Mouse (Mus musculus): Measurements from ENCODE around the gene Trub2.

Gene Trub2

DNA sequence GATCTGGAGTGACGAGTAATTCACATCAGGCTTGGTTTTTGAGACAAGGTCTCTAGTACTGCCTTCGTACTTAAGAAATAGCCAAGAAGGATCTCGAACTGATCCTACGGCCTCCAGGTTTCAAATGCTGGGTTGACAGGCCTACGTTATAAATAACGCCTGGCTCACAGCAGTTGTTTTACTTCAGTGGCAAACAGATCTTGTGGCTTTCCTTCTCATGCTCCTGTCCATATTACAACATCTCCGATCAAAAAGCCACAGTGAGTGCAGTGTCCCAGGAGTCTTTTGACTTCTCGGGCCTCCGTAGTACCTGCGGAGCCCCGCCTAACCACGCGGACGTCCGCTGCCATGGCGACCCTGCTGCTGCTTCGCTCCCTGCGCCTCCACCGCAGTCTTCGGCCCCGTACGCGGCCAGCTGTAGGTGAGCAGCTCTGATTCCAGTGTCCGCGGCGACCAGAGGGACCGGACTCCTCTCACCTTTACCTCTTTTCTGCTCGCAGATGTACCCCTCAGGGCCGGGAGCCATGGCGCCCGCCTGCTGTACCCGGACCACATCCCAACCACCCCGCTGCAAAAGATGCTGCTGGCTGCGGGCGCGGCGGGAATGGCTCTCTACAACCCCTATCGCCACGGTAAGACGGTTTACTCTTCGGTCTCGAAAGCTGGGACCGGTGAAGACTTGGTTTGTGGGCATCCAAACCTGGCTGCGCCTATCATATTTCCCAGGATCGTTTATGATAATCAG lies at the start of gene Trub2:
Gene Trub2 (minus strand): TSS at position 566 of the 745 bp plus-strand sequence.
- no peak for DNase-seq (ENCODE audit: extremely low spot score, low read depth, low spot score)

DNA sequence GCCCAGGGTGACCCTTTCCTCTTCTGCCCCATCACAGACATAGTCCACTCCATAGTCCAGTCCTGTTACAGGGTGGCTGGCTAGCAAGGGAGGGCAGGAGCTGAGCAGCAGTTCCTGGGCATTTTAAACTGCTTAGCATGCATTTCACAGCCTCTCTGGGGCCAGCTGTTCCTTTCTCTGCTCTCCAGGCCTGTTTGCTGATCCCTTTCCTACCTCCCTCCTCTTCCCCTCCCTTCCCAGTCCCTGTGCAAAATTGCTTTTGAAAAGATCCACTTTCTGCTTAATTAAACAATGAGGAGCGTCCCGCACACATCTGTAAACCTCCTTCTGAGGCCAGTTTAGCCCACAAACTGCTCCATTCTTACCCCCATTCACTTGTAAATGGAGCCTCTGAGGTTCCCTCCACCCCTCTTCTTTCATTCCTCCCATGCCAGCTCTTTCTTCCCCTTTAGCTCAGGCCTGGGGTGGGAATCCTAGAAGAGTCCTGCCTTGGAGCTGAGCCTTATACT lies 47.1 kb upstream of the Trub2 start:
- no peak for DNase-seq (ENCODE audit: extremely low spot score, low read depth, low spot score)

DNA sequence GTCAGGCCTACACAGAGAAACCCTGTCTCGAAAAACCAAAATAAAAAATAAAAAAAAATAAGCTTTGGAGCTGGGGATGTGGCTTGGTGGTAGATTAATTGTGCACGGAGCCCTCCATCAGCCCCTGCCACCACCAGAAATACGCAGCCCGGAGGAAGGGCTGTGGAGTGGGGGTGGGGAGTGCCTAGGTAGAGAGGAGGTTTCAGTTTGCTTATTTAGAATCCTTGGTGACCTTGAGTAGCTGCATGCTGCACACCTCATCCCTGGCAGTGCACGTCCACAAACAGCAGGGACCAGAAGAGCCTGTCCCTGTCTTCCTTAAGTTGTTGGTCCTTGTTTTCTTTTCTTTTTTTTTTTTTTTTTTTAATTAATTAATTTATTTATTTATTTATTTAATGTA lies 45.5 kb upstream of the Trub2 start:
- DNase-seq (ENCODE audit: extremely low spot score, low read depth, low spot score), result no peak

DNA sequence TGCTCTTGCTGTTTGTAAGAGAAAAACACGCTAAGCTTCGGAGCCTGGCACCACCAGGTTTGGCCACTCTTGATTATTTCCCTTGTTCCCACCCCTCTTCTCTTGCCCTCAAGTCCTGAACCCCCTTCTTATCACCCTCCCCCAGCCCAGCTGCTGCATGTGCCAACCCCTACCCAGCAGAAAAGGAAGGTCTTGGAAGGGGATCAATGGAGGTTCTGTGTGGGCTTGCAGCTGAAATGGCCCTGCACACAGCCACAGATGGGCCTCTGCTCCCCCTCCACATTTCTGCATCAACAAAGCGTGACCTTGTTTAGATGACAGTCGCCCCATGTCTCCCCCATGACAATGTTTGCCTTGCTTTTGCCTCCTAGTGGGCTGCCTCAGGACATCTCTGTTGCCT lies 42.8 kb upstream of the Trub2 start:
- no peak for DNase-seq (ENCODE audit: extremely low spot score, low read depth, low spot score)

DNA sequence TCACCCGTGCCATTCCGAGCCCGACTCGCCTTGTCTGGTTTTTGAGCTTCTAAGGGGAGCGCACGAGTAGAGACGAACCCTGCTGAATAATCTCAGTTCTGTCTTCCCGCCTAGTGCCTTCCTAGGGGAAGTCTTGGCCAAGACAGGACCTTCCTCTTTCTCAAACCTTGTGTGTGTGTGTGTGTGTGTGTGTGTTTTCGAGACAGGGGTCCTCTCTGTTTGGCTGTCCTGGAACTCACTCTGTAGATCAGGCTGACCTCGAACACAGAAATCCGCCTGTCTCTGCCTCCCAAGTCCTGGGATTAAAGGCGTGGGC lies 39.4 kb upstream of the Trub2 start:
- no peak for DNase-seq (ENCODE audit: extremely low spot score, low read depth, low spot score)

DNA sequence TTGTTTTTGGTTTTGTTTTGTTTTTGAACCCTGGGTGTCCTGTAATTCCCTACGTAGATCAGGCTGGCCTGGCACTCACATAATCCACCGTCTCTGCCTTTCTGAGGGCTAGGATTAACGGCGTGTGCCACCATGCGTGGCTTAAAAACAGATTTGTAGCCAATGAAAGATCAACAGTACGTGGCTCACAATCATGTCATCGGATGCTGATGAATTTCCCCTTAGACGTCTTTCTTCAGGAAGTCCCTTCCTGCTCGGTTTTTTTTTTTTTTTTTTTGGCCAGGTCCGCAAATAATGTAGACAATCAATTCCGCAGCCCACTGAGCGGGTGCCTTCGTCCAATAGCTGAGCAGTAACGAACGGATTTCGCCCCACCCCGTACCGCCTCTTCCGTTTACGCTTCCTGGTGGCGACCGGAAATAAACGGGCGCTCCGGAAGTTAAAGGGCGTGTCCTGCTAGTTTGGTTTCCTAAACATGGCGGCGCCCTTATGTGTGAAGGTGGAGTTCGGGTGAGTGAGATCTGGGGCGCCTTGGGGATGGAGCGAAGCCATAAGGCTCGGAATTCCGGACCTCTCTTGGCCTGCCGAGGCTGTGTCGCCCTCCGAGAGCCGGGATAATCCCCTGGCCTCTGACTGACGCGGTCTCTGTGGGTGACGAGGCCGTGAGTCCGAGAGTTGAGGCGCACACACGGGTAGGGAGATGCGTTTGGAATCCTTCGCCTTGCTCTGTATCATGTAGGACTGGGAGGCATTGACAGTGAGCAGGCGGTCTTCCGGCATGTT lies 38.8 kb upstream of the Trub2 start:
- DNase-seq (ENCODE audit: extremely low spot score, low read depth, low spot score), result peak; percentile 85

DNA sequence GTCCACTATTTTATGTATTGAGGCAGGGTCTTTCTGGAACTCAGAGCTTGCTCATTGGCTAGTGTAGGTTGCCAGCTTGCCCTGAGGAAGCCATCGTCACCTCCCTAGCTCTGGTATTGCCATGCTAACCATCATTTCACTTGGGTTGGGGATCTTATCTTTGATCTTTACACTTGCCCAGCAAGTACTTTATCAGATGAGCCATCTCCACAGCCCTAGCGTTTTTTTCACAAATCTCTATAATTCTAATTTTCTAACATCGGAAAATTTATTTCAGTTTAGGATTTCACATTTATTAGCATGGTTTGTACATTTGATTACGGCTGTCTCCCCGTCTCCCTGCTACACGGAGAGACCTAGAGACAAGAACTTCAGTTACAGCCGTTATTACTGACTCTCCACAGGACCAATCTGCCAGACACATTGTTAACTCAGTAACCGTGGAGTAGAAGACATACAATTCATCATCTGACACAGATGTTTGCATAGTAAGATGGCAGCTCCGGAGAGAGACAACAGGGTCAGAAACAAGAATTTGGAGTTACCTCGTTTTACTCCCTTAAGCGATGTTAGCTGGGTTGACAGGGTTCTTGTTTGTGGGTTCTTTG lies 38.1 kb upstream of the Trub2 start:
- DNase-seq (ENCODE audit: extremely low spot score, low read depth, low spot score), result no peak

DNA sequence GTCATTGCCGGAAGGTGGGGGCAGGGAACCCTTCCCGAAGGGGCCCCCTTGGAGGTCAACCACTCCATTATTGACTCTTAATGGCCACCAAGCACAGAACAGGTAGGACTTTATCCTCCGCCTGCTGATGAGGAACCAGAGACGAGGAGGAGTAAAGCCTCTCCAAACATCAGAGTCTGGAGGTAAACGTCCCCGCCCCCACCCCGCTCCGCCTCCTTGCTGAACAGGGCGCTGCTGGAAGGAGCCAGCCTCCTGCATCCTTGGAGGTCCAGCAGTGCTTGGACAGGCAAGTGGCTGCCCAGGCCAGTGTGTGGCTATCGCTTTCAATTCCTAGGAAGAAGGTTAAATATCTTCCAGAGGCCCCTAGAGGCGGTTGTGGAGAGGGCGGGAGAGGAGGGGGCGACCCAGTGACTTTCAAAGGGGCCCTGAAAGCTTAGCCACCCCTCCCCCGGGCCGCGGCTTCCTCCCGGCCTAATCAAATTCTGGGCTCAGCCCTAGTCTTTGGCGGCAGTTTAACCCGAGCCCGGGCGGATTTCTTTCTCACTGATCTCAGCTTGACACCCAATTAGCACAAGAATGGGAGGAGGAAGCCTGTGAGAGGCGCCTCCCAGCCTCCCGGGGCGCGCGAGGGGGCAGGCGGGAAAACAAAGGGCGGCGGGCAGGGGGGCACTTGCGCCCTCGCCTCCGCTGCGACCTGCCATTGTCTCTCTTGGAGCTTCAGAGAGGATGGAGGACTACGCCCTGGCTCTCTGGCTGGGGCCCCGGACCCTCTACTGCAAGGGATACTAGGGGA lies 31.9 kb upstream of the Trub2 start, which contains the start of gene Urm1:
Gene Urm1 (plus strand): TSS at position 51 of the 793 bp plus-strand sequence.
- DNase-seq (ENCODE audit: extremely low spot score, low read depth, low spot score), result no peak

DNA sequence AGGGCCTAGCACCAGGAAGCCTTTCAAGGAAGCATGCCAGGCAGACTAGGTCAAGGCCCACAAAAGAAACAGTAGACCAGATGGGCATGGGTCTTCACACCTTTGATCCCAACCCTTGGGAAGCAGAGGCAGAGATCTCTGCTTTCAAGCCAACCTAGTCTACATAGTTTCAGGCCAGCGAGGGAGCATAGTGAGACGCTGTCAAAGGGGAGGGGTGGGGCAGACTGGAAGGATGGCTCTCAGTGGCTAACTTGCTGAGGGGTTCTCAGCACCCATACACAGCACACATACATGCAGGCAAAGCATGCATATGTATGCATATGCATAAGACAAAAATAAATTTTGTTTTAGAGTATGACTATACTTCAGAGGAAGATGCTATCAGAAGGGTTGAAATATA lies 31.1 kb upstream of the Trub2 start:
- no peak for DNase-seq (ENCODE audit: extremely low spot score, low read depth, low spot score)

DNA sequence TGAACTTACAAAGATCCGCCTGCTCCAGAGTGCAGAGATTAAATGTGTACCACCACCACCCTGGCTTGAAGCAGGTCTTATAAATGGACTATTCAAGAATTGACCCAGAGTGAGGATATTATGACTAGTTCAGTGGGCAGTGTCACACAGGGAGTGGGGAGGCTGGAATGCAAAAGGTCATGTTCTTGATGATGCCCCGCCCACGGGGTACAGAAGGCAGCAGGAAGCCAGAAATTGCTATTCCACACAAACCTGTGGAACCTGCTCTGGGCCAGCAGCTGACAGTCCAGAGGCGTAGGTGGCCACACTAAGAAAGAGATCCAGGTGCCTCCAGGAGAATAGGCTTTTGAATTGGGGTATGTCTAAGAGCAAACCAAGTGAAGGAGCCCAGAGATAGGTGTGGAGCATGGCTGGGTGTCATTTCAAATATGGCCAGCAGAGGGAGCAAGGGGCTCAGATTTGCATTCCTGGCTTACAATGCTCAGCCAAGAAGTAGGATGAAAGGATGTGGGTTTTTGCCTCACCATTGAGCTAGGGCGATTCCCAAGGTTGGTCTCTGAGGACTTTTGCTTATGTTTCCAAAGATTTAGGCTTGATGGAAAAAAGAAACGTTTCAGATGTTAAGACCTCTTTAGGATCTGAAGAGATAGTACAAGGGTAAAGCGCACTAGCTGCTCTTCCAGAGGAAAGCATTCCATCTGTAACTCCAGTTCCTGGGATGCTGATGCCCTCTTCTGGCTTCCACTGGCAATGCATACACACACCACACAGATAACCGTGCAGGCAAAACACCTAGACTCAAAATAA lies 29.3 kb upstream of the Trub2 start:
- peak; percentile 94 for DNase-seq (ENCODE audit: extremely low spot score, low read depth, low spot score)

DNA sequence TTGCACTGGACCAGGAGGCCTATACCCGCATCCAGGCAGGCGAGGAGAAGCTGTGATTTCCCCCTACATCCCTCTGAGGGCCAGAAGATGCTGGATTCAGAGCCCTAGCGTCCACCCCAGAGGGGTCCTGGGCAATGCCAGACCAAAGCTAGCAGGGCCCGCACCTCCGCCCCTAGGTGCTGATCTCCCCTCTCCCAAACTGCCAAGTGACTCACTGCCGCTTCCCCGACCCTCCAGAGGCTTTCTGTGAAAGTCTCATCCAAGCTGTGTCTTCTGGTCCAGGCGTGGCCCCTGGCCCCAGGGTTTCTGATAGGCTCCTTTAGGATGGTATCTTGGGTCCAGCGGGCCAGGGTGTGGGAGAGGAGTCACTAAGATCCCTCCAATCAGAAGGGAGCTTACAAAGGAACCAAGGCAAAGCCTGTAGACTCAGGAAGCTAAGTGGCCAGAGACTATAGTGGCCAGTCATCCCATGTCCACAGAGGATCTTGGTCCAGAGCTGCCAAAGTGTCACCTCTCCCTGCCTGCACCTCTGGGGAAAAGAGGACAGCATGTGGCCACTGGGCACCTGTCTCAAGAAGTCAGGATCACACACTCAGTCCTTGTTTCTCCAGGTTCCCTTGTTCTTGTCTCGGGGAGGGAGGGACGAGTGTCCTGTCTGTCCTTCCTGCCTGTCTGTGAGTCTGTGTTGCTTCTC lies 27.5 kb upstream of the Trub2 start:
- DNase-seq (ENCODE audit: extremely low spot score, low read depth, low spot score), result no peak

DNA sequence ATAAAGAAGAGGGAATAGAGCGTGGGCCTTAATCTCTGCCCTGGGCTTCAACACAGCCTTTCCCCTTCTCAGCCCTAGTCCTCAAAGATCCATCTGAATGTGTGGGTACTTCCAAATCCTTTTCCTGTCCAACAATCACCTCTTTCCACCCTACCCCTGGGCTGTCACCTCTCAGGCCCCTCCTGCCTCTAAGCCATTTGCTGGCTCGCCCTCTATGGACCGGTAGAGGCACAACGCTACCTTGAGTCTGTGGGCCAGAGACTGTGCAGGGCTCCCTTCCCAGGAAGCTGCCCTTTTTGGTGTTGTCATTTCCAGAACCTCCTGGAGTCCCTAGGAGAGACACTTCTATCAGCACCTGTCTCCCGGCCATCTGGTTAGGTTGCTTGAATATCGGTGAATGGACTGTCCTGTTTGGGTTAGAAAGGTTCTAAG lies 15.1 kb upstream of the Trub2 start:
- DNase-seq (ENCODE audit: extremely low spot score, low read depth, low spot score), result no peak

DNA sequence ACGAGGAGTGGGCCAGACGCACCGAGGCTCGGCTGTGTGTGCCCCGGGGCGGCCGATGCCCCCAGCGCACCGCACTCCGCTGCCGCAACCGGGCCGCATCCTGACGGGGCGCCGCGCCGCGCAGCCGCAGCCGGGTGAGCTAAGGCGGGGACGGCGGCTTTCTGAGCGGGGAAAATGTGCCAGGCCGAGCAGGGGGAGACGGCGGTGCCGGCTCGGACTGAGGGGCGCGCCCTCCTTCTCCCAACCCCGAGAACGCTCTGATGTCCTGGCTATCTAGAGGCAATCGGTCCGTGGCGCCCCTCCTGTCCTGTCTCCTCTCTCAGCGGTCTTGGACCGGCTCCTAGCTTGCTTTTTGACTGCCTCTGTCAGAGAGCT lies 14.5 kb upstream of the Trub2 start:
- no peak for DNase-seq (ENCODE audit: extremely low spot score, low read depth, low spot score)

DNA sequence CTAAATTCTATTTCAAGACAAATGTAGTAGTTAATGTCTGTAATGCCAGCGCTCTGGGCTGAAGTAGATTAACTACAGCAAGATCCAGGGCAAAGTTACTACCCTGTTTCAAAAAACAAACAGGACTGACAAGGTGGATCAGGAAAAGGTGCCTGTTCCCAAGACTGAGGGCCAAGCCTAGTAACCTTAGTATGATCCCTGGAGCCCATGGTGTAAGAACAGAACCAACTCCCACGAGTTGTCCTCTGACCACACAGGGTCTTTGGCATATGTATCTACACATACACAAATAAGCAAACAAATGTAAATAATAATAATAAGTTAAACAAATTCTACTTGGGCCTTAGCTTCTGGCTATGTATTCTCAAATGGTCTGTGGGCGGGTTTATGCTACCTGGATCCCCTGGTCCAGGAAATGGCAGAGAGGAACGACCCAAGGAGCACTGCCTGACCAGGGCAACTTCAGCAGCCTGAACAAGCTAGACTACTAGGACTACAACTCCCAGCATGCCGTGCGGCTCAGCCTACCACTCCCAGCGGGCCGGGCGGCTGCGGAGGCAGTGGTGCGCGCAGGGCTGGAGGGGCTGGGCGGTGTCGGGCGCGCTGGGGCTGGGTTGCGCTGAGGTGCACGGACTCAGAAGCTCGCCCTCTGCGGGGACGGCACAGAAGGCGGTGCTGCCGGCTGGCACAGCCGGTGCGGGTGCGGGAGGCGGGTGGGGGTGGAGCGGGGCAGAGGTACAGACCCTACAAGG lies 13.9 kb upstream of the Trub2 start, which contains the start of gene Slc27a4:
Gene Slc27a4 (plus strand): TSS at position 560 of the 752 bp plus-strand sequence.
- no peak for DNase-seq (ENCODE audit: extremely low spot score, low read depth, low spot score)

DNA sequence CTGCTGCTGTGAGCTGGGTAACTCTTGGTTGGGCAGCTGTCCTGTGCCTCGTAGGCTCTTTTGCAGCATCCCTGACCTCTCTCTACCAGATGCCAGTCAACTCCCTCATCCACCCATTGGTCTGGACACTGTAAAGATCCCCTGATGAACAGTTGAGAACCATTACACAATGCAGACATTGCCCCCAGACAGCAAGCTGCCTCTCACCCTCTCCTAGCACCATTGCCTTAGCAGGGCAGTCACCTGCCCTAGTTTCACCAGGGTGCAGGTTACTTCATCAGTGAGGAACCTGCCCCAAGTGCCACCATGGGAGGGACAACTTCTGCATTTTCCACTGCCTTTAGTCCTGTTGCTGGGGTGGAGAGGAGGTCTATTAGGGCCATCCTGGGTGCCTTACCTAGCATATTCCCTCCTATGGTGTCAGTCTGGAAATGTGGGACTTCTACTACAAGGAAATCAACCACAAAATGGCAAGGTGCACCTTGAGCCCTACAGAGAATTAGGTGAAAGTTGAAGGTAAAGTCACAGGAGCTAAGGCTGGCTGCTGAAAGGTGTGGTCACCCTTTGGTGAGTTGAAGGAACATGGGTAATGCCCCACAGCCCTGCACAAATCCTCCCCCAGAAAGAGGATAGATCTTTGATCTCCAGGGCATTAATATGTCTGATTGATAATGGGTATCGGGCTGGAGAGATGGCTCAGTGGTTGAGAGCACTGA lies 4.6 kb upstream of the Trub2 start:
- no peak for DNase-seq (ENCODE audit: extremely low spot score, low read depth, low spot score)

DNA sequence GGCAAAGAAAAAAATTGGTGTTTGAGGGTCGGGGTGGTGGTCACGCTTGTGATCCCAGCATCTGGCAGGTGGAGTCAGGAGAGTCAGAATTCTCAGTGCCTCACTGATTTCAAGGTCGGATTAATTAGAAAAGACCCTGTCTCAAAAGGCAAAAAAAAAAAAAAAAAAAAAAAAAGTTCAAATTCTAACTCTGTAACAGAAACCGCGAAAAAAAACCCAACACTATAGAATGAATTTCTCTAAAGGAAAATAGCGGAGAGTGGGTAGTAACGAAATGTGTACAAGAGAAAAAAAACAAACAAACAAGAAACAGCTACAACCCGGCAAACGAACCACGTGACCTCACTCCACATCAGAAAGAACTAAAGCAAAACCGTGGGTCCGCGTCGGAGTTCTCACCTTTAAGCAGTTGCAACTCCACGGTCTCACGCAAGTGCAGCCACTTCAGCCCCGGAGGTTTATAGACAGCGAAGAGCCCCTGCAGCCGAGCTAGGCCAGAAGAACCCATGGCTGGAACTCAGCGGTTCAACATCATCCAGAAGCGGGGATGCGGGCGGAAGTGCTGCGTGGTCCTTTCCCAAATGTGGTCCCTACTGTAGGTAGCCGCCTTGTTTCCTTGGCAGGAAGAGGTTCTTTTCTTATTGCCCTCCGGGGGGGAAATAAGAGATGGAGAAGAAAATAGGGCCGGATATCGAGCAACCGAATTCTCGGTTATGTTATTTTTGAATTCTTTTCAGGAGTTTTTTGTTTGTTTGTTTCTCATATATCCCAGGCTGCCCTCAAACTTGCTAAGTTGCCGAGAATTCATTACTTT lies 991 bp downstream of the Trub2 start, which contains the start of gene Coq4:
Gene Coq4 (plus strand): TSS at position 390 of the 814 bp plus-strand sequence.
- peak; percentile 95 for DNase-seq (ENCODE audit: extremely low spot score, low read depth, low spot score)

DNA sequence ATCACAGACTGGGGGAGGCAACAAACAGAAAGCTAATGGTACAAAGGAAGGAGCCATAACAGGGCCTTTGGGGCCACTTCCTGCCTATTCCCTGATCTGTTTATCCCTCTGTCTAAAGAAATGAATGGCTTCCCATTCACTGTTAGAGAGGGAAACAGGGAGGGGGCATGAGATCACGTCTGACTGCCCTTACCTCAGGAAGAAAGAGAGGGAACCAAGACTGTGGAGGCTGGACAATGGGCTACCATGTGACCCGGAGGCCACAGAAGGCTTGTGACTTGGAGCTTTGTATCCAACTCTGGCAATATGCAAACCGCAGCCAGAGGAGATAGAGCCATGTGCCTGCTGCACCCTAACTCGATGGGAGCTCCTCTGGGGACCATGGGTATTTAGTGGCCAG lies 4.0 kb downstream of the Trub2 start:
- no peak for DNase-seq (ENCODE audit: extremely low spot score, low read depth, low spot score)
